Mouse (Mus musculus): ENCODE measurements at regions not wholly inside any gene's neighbourhood (a gene's known extent, or its start where the extent isn't known, plus 50 kb on each side); places are given as distances from the start of the nearest gene placed in this dataset.

- peak; percentile 58 for DNase-seq (ENCODE audit: extremely low spot score)
Measured at GRCm38 (mm10) chr13:60123964-60124363, 53.2 kb downstream of the Gas1 start.

GRCm38 (mm10) chr13:60123174-60123587, 54.0 kb downstream of the Gas1 start:
- peak; percentile 42 for DNase-seq (ENCODE audit: extremely low spot score)

DNA sequence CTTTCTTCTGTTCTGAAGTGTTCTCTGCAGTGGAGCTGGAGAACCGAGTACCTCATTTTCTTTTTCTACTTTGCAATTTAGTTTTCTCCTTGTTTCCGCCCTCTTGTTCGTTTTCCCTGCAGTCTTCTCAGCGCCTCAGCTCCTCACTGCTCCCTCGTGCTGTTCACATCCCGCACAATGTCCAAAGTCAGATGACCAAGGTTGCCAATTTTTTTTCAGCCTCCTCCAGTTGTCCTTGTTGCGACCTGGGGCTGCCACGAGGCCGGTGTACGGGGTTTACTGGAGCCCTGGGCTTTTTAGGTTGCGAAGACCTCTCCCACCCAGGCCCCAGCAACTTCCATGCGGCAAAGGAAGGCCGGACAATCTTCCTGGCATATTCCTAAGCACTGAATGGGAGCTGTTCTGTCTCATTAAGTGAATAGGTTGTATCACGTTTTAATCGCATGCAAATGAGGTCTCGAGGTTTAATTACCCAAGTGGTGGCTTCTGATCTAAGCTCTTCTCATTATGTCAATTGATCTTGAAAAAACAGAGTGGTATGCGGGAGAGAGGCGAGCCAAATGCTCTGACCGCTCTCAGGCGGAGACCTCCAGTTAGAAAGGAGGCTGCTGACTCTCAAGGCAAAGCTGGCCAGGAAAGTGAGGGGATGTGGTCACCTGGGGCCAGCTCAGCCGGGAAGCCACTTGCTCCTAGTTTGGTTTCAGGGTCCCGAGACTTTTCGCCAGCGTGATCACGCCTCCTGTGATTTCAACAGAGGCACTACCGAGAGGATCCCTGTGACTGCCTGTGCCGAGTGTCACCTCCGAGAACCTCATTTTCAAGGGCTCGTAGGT, 54.6 kb downstream of the Gas1 start:
- no peak for DNase-seq (ENCODE audit: extremely low spot score)

DNA sequence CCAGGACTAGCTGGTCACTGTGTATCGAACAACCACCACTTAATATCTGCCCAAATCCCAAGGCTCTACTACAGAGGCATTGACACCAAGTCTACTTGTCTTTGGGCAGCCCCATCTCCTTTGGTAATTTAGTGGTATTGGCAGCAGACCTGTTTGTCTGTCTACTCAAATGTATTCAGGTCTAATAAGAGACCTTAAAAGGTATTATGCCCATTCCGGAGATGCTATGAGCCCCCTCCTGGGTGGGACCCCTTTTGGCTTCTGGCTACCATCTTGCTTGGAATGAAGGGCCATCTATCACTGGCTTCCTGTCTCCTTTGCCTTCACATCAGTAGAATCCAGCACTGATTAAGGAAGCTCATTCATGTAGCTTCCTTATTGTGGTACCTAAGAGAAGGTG, 65.7 kb downstream of the Gas1 start:
- no peak for DNase-seq (ENCODE audit: extremely low spot score)

GRCm38 (mm10) chr13:60110079-60110846, 66.9 kb downstream of the Gas1 start:
- DNase-seq (ENCODE audit: extremely low spot score): peak; percentile 82

DNA sequence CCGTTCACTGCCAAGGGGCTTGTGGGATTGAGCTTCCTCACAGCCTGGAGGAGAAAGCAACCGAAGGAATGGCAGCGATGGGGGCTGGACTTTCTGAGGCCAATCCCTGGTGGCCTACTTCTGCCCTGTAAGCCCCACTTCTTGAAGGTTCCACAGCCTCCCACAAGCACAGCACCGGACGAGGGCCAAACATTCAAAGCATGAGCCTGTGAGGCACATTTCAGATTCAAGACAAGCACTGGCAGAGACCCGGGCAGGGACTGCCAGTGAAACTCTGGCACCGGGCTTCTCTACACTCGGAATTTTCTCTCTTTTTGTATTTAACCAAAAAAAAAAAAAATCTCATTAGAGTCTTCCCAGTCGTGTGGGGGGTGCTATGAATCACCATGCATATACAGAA, 71.9 kb downstream of the Gas1 start:
- no peak for DNase-seq (ENCODE audit: extremely low spot score)

DNA sequence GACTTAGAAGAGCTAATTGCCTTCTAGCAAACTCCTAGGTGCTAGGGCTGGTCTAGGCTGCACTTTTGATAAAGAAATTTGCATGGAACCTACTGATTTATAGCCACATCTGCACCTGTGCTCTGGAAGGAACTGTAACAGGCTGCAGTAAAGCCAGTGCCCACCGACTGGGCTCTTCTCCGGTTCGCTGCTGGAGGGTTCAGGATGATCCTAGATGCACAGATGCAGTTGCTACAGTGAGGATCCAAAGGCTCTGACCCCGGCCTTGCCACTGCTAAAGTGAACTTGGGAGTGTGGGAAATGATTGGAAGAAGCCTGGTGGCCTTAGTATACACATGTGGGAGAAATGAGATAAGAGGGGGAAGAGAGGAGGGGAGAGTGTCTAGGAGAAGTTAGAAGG, 75.5 kb downstream of the Gas1 start:
- DNase-seq (ENCODE audit: extremely low spot score): no peak

GRCm38 (mm10) chr13:60100130-60101112, 76.7 kb downstream of the Gas1 start:
- no peak for DNase-seq (ENCODE audit: extremely low spot score)

GRCm38 (mm10) chr13:60099469-60100129, 77.6 kb downstream of the Gas1 start:
- DNase-seq (ENCODE audit: extremely low spot score): no peak

- no peak for DNase-seq (ENCODE audit: extremely low spot score)
Measured at GRCm38 (mm10) chr13:60098394-60098793, 78.8 kb downstream of the Gas1 start.

DNA sequence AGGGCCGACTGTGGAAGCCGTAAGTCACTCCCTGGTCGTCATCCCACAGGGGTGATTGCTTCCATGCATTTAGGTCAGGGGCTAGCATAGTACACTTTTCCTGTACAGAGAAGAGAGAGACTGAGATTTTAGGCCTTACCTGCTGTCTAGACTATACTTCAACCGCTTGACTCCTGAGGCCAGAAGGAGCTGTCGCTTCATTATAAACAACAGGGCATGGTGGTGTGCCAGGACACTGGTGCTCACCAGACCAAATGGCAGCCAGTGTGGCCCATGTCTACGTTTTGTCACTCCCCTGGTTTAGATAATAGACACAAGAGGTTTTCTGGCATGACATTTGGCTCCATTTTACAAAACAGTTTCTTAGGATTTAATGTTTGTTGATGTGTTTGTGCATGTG, 79.4 kb downstream of the Gas1 start:
- DNase-seq (ENCODE audit: extremely low spot score): no peak

- DNase-seq (ENCODE audit: extremely low spot score): no peak
Measured at GRCm38 (mm10) chr13:60086657-60087056, 90.5 kb downstream of the Gas1 start.

GRCm38 (mm10) chr13:60084975-60085374, 92.2 kb downstream of the Gas1 start:
- DNase-seq (ENCODE audit: extremely low spot score): peak; percentile 79

- DNase-seq (ENCODE audit: extremely low spot score): no peak
Measured at GRCm38 (mm10) chr13:60084290-60084689, 92.9 kb downstream of the Gas1 start.

DNA sequence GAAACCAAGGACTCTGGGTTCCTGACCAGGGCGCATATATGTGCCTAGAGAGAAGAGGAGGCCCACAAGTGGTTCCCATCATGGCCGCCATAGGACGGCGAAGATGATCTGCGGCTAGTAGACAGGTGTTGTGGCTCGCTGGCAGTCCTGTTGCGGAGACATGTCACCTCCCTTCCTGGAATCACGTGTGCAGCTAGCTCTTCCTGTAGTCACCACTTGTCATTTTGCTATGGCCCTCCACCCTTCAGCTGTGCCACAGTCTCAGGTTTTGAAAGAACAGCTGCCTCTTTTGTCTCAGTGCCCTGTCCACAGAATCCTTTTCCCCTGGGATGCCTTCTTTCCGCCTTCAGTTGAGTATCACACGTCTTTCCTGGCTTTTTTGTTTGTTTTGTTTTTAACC, 97.1 kb downstream of the Gas1 start:
- DNase-seq (ENCODE audit: extremely low spot score): no peak

DNA sequence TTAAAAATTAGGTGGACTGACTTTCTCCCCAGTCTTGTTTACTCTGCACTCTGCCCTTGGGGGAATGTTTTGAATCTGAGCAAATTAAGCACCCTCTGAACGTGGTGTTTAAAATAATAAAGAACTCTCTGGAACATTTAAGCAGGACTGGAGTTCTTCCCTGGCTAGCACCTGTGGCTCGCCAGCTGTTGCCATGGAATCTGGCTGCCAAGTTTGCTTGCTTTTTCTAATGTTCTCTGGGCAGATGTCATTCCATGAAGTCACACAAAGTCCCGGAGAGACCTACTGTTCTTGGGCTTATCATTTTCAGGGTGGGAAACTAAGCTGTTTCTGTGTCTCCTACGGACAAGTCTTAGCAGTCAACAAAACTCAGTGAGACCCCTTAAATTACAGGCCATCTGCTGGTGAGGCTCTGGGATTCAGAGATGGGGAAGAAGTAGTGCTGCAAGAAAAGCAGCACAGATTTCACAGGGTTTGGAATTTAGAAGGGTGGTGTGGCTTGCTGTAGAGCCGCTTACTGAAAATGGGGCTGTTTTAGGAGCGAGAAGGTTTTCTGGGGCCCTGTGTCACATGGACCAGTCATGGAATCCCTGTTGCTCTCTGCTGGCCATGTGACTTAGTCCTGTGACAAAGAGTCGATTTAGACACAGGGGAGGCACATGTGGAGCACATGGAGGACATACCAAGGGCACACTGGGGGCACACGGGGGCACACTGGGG, 98.7 kb downstream of the Gas1 start:
- no peak for DNase-seq (ENCODE audit: extremely low spot score)

- DNase-seq (ENCODE audit: extremely low spot score): no peak
Measured at GRCm38 (mm10) chr13:60076147-60076800, 100.9 kb downstream of the Gas1 start.

DNA sequence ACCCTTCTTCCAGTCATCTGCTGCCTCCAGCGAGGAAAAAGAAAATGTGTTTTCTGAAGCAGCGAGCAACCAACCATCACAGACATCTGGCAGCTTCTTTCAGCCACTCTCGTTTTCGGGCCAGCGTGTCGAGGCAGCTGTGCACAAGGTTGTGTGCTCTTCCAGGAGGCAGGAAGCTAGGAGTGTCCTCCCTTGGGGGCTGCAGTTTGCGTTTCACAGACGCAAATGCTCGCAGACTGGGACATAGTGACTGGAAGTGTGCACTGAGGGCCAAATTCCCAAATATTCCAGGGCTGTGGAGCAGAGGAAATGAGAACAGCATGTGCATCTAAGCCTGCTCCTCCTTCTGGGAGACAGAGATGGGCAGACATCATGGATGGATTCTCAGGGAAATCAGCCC, 105.6 kb downstream of the Gas1 start:
- DNase-seq (ENCODE audit: extremely low spot score): no peak

- DNase-seq (ENCODE audit: extremely low spot score): peak; percentile 66
Measured at GRCm38 (mm10) chr13:60069196-60069595, 108.0 kb downstream of the Gas1 start.

DNA sequence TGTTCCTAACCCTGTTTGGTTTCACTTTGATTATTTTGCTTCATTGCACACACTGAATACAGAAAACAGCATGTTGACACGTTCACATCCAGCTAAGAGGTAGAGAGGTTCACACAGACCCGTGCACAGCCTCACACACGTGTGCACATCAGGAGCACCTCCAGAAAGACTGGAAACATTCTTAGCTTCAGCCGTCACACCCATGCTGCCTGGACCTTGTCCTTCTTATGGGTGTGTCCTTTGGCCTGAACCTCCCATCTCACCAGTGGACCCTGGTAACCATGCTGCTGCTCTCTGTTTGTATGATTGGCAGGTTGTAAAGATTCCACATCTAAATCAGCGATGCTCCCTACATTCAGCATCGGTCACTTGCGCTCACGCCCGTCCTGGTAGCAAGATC, 109.8 kb downstream of the Gas1 start:
- no peak for DNase-seq (ENCODE audit: extremely low spot score)
